9 mouse cellular contexts compared by ENCODE assay signal in the genomic region with DNA sequence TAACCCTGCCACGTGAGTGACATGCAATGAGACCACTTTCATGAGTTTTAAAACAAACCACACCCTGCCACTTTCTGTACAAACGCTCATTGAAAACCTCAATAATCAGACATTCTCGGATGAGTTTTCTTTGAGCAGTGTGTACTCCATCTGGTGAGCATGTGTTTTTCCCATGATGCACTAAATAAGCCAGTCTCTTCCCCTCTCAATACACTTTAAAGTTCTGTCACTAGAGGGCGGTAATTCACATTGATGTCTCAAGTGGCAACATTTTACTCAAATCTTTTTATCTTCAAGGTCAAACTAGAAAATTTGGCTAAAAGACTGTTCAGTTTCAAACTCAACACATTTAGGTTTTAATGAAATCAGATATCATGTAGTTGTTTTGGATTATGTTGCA.
DNase-seq lines count a peak whose midpoint lies in the region.
"Had no signal": no experiment of that assay in that cellular context is flagged by ENCODE, and none has a peak within 500 bp of the region (broad histone marks: within the 10 kb centered on the region; RNA-seq: fewer than 3 reads in every experiment).

No protein-coding gene starts in this region.

- intact Hi-C loops in gastrocnemius, postnatal 14 days (cut with DNase I; ENCODE audit: low total_unique reads): no loop called here

- DNase-seq in adrenal gland, adult 2 months: peak; percentile 9
- DNase-seq in adrenal gland, postnatal 10 days: no peak
- peak; percentile 67 for DNase-seq in layer of hippocampus, adult 9-10 months (ENCODE audit: low spot score)
- no peak for DNase-seq in layer of hippocampus, postnatal 36 days
- DNase-seq in adipocyte (ENCODE audit: low spot score): peak; percentile 35
- DNase-seq in hindlimb bud, embryonic 11.5 days (ENCODE audit: extremely low spot score, low read depth, low spot score): peak; percentile 52
- no peak for DNase-seq in natural killer cell, adult 2 months (ENCODE audit: low spot score in 2 of 2)
- DNase-seq in gastrocnemius, postnatal 14 days: no peak
- DNase-seq: liver, embryonic 13.5 days had no signal

Comparison
In these comparisons a context has a peak if more than half of its experiments do, and no peak if none do; other contexts are left out.
1. DNase-seq: peak in adrenal gland, adult 2 months (single experiment), layer of hippocampus, adult 9-10 months (single experiment), adipocyte (single experiment) and hindlimb bud, embryonic 11.5 days (single experiment); none in adrenal gland, postnatal 10 days (single experiment), layer of hippocampus, postnatal 36 days (0 of 2), natural killer cell, adult 2 months (0 of 2) and gastrocnemius, postnatal 14 days (single experiment).